Mouse (Mus musculus): ENCODE results near the gene Rin2. TPM values are rescaled to one million over a fixed set of nuclear protein-coding genes. Genes with fewer than 3 reads are reported as not detected.
A peak's percentile ranks its signal among the peaks of the same experiment; 100 is the strongest.

Rin2 gene
- polyA plus RNA-seq, 1 experiment = 12.3 TPM

- 44% methylated on average over 1 of the region's 1 CpGs for WGBS
- Histone ChIP-seq H3K27me3 (ENCODE audit: control insufficient read depth, insufficient read depth, low read length) (no peaks in the 10 kb centered on the region), H3K4me1 (ENCODE audit: control insufficient read depth, insufficient read depth, low read length) (no peaks in the 10 kb centered on the region), H3K27ac (ENCODE audit: insufficient read depth, low read length) (no peak overlapping the region), H3K4me3 (replicated peaks; ENCODE audit: insufficient read depth, low read depth, low read length) (no peak overlapping the region)
- TF ChIP-seq CTCF (IDR thresholded peaks at IDR 0.05; ENCODE audit: borderline replicate concordance, insufficient read depth, low read depth, low read length) = no peak
- TF ChIP-seq POLR2A (IDR thresholded peaks at IDR 0.05; ENCODE audit: borderline replicate concordance, insufficient read depth, low read length) = no peak
- DNase-seq = no peak
Measured at GRCm38 (mm10) chr2:145656716-145657115, 18.3 kb upstream of the Rin2 start.

GRCm38 (mm10) chr2:145661242-145661641 is 13.8 kb upstream of the Rin2 start:
- H3K27ac ChIP-seq (ENCODE audit: insufficient read depth, low read length) = no peak overlapping the region
- WGBS = 78% methylated on average over 7 of the region's 7 CpGs
- no peak overlapping the region for H3K4me3 ChIP-seq (replicated peaks; ENCODE audit: insufficient read depth, low read depth, low read length)
- no peaks in the 10 kb centered on the region for H3K27me3 ChIP-seq (ENCODE audit: control insufficient read depth, insufficient read depth, low read length)
- DNase-seq = no peak
- TF ChIP-seq POLR2A (IDR thresholded peaks at IDR 0.05; ENCODE audit: borderline replicate concordance, insufficient read depth, low read length) (no peak), CTCF (IDR thresholded peaks at IDR 0.05; ENCODE audit: borderline replicate concordance, insufficient read depth, low read depth, low read length) (no peak)
- H3K4me1 ChIP-seq (ENCODE audit: control insufficient read depth, insufficient read depth, low read length) = no peaks in the 10 kb centered on the region

- Histone ChIP-seq H3K27ac (ENCODE audit: insufficient read depth, low read length) (no peak overlapping the region), H3K4me3 (replicated peaks; ENCODE audit: insufficient read depth, low read depth, low read length) (no peak overlapping the region), H3K4me1 (ENCODE audit: control insufficient read depth, insufficient read depth, low read length) (no peaks in the 10 kb centered on the region), H3K27me3 (ENCODE audit: control insufficient read depth, insufficient read depth, low read length) (no peaks in the 10 kb centered on the region)
- WGBS = 92% methylated on average over 7 of the region's 7 CpGs
- TF ChIP-seq CTCF (IDR thresholded peaks at IDR 0.05; ENCODE audit: borderline replicate concordance, insufficient read depth, low read depth, low read length) = no peak
- no peak for TF ChIP-seq POLR2A (IDR thresholded peaks at IDR 0.05; ENCODE audit: borderline replicate concordance, insufficient read depth, low read length)
- DNase-seq = no peak
Measured at GRCm38 (mm10) chr2:145663899-145664298, 11.1 kb upstream of the Rin2 start.

GRCm38 (mm10) chr2:145664311-145664710 is 10.7 kb upstream of the Rin2 start:
- no peaks in the 10 kb centered on the region for H3K4me1 ChIP-seq (ENCODE audit: control insufficient read depth, insufficient read depth, low read length)
- WGBS = 93% methylated on average over 2 of the region's 2 CpGs

DNA sequence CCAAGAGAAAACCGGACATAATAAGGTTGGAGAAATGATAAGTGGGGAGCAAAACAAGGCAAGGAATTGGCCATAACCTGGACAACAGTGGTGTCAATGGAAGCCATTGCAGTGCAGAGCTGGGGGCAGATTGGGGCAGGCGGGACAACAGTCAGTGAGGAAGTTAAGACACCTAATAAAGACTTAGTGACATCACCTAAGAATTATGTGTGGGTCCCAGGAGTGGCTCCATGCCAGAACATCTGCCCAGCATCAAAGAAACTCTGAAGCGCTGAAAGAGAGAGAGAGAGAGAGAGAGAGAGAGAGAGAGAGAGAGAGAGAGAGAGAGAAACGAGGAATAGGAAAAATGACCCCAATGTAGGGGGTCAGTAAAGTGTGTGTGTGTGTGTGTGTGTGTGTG is 6.9 kb upstream of the Rin2 start:
- 74% methylated on average over 4 of the region's 4 CpGs for WGBS
- Histone ChIP-seq H3K27me3 (ENCODE audit: control insufficient read depth, insufficient read depth, low read length) (no peaks in the 10 kb centered on the region), H3K4me3 (replicated peaks; ENCODE audit: insufficient read depth, low read depth, low read length) (no peak overlapping the region), H3K27ac (ENCODE audit: insufficient read depth, low read length) (no peak overlapping the region), H3K4me1 (ENCODE audit: control insufficient read depth, insufficient read depth, low read length) (no peaks in the 10 kb centered on the region)
- DNase-seq = no peak
- TF ChIP-seq POLR2A (IDR thresholded peaks at IDR 0.05; ENCODE audit: borderline replicate concordance, insufficient read depth, low read length) = no peak
- TF ChIP-seq CTCF (IDR thresholded peaks at IDR 0.05; ENCODE audit: borderline replicate concordance, insufficient read depth, low read depth, low read length) = no peak

More at GRCm38 (mm10) chr2:145664311-145664710, 10.7 kb upstream of the Rin2 start:
- Histone ChIP-seq H3K4me3 (replicated peaks; ENCODE audit: insufficient read depth, low read depth, low read length) (no peak overlapping the region), H3K27me3 (ENCODE audit: control insufficient read depth, insufficient read depth, low read length) (no peaks in the 10 kb centered on the region), H3K27ac (ENCODE audit: insufficient read depth, low read length) (no peak overlapping the region)
- no peak for TF ChIP-seq POLR2A (IDR thresholded peaks at IDR 0.05; ENCODE audit: borderline replicate concordance, insufficient read depth, low read length)
- TF ChIP-seq CTCF (IDR thresholded peaks at IDR 0.05; ENCODE audit: borderline replicate concordance, insufficient read depth, low read depth, low read length) = no peak
- DNase-seq = no peak

GRCm38 (mm10) chr2:145670131-145670530 is 4.9 kb upstream of the Rin2 start:
- 82% methylated on average over 4 of the region's 4 CpGs for WGBS
- no peaks in the 10 kb centered on the region; the same call in 1 of the 2 replicates for H3K27me3 ChIP-seq (ENCODE audit: control insufficient read depth, insufficient read depth, low read length)
- H3K4me1 ChIP-seq (ENCODE audit: control insufficient read depth, insufficient read depth, low read length) = no peaks in the 10 kb centered on the region
- no peak overlapping the region for H3K4me3 ChIP-seq (replicated peaks; ENCODE audit: insufficient read depth, low read depth, low read length)
- TF ChIP-seq CTCF (IDR thresholded peaks at IDR 0.05; ENCODE audit: borderline replicate concordance, insufficient read depth, low read depth, low read length) = no peak
- TF ChIP-seq POLR2A (IDR thresholded peaks at IDR 0.05; ENCODE audit: borderline replicate concordance, insufficient read depth, low read length) = no peak
- no peak overlapping the region for H3K27ac ChIP-seq (ENCODE audit: insufficient read depth, low read length)
- DNase-seq = no peak

GRCm38 (mm10) chr2:145674496-145675141 is 396 bp upstream of the Rin2 start:
- 5% methylated on average over 23 of the region's 23 CpGs for WGBS
- no peaks in the 10 kb centered on the region; the same call in 1 of the 2 replicates for H3K4me1 ChIP-seq (ENCODE audit: control insufficient read depth, insufficient read depth, low read length)
- peak overlapping the region; percentile 64 for H3K4me3 ChIP-seq (replicated peaks; ENCODE audit: insufficient read depth, low read depth, low read length)
- no peak for DNase-seq
- no peak overlapping the region for H3K27ac ChIP-seq (ENCODE audit: insufficient read depth, low read length)
- H3K27me3 ChIP-seq (ENCODE audit: control insufficient read depth, insufficient read depth, low read length) = no peaks in the 10 kb centered on the region; the same call in 1 of the 2 replicates
- no peak for TF ChIP-seq CTCF (IDR thresholded peaks at IDR 0.05; ENCODE audit: borderline replicate concordance, insufficient read depth, low read depth, low read length)
- no peak for TF ChIP-seq POLR2A (IDR thresholded peaks at IDR 0.05; ENCODE audit: borderline replicate concordance, insufficient read depth, low read length)
